Mouse (Mus musculus) right cerebral cortex, postnatal 25 days (tissue): ENCODE data around the gene Prr5.

Source experiments
- DNase-seq: peaks from one replicate; pipeline ENCODE4 v3.0.0; 2022

The Prr5 gene

GRCm38 (mm10) chr15:84657384-84658064 is 11.9 kb upstream of the Prr5 start:
- no peak for DNase-seq

GRCm38 (mm10) chr15:84658655-84659054 is 10.8 kb upstream of the Prr5 start:
- DNase-seq, result no peak

GRCm38 (mm10) chr15:84659856-84660255 is 9.6 kb upstream of the Prr5 start:
- no peak for DNase-seq

GRCm38 (mm10) chr15:84661274-84661673 is 8.1 kb upstream of the Prr5 start:
- no peak for DNase-seq

GRCm38 (mm10) chr15:84662952-84663684 is 6.3 kb upstream of the Prr5 start:
- DNase-seq, result peak; percentile 52

- DNase-seq, result no peak
Measured at GRCm38 (mm10) chr15:84663685-84664060, 5.7 kb upstream of the Prr5 start.

GRCm38 (mm10) chr15:84664542-84665460 is 4.6 kb upstream of the Prr5 start:
- DNase-seq, result no peak

- DNase-seq, result no peak
Measured at GRCm38 (mm10) chr15:84665662-84666061, 3.8 kb upstream of the Prr5 start.

GRCm38 (mm10) chr15:84666065-84666464 is 3.4 kb upstream of the Prr5 start:
- DNase-seq, result no peak

- no peak for DNase-seq
Measured at GRCm38 (mm10) chr15:84667601-84668000, 1.8 kb upstream of the Prr5 start.

- peak; percentile 30 for DNase-seq
Measured at GRCm38 (mm10) chr15:84669771-84670656, 594 bp downstream of the Prr5 start.

GRCm38 (mm10) chr15:84670657-84671055 is 1.2 kb downstream of the Prr5 start:
- no peak for DNase-seq

GRCm38 (mm10) chr15:84671401-84672307 is 2.2 kb downstream of the Prr5 start:
- DNase-seq, result peak; percentile 36

- no peak for DNase-seq
Measured at GRCm38 (mm10) chr15:84672308-84672615, 2.8 kb downstream of the Prr5 start.

- DNase-seq, result no peak
Measured at GRCm38 (mm10) chr15:84672616-84673015, 3.2 kb downstream of the Prr5 start.

- DNase-seq, result no peak
Measured at GRCm38 (mm10) chr15:84674329-84675067, 5.1 kb downstream of the Prr5 start.

- no peak for DNase-seq
Measured at GRCm38 (mm10) chr15:84675317-84675716, 5.9 kb downstream of the Prr5 start.

GRCm38 (mm10) chr15:84677943-84678342 is 8.5 kb downstream of the Prr5 start:
- no peak for DNase-seq

- no peak for DNase-seq
Measured at GRCm38 (mm10) chr15:84679090-84679489, 9.7 kb downstream of the Prr5 start.

- DNase-seq, result no peak
Measured at GRCm38 (mm10) chr15:84679794-84680193, 10.4 kb downstream of the Prr5 start.
